Mouse (Mus musculus) regulatory T cell (primary cell): ENCODE measurements around the gene Nid1.

Experiments
- in situ Hi-C: fragments of 300-600 bp; cut with MboI, MseI; formaldehyde crosslinking; loops from one replicate; pipeline ENCODE4 v1.15.1; 2025; ENCODE audit warnings: high pct_unique_total_duplicates

The Nid1 gene

DNA sequence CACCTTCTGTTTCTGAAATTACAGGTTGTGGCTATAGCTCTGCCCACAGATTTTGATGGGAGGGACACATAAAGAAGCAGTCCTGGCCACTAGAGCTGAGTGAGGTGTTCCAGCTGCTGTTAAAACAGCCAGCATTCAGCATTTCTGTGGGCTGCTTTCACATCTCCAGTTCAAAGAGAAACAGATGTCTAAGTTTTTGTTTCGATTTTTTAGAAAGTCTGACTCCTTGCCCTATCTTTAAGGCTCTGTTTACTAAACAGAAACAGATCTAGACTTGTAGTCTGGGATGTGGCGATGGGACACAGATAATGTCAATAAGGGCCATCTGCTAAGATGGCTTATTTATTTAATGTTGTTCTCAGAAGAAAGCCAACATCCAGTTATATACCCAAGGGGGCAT, 54.8 kb downstream of the Nid1 start:
- in situ Hi-C loops = no loop called here

GRCm38 (mm10) chr13:13493517-13493916, 56.2 kb downstream of the Nid1 start:
- in situ Hi-C loops = no loop called here

- in situ Hi-C loops = no loop called here
Measured at GRCm38 (mm10) chr13:13498022-13498421, 60.7 kb downstream of the Nid1 start.

DNA sequence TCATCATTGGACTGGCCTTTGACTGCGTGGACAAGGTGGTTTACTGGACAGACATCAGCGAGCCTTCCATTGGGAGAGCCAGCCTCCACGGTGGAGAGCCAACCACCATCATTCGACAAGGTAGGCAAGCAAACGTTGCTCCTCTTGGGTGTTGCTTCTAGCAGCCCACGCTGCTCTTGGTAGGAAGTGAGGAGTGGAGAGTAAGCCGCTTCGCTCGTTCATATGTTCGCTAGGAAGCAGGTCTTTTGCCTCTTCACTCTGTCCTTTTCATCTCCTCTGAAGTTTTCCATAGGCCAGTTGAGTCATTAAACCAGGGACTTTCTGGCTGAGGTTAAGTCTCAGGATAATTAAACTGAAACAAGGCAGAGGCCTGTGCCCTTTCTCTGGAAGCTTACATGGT, 65.1 kb downstream of the Nid1 start:
- in situ Hi-C loops = loop anchor here (10.0 to 25.0 kb wide), 2 partner anchors 335 to 1538 kb away; no protein-coding TSS in a partner anchor

GRCm38 (mm10) chr13:13503695-13504386, 66.5 kb downstream of the Nid1 start:
- in situ Hi-C loops = loop anchor here (10.0 to 25.0 kb wide), 2 partner anchors 333 to 1539 kb away; no protein-coding TSS in a partner anchor

DNA sequence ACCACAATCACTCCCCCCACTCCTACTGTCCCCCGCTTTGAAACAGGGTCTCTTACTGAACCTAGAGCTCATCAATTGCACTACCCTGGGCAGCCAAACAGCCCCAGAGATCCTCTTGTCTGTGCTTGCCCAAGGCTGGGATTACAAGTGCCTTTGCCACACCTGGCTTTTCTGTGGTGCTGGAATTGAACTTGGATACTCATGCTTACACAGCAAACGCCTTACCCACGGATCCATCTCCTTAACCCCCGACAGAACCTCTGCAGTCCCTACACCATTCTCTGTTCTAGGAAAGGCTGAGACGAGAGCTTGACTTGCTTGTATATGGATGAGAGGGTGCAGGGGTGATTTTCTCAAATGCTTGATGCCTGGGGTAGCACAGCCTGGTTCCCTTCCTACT, 67.7 kb downstream of the Nid1 start:
- in situ Hi-C loops = loop anchor here (10.0 to 25.0 kb wide), 2 partner anchors 332 to 1540 kb away; no protein-coding TSS in a partner anchor

- in situ Hi-C loops = loop anchor here (10.0 to 25.0 kb wide), 2 partner anchors 331 to 1542 kb away; no protein-coding TSS in a partner anchor
Measured at GRCm38 (mm10) chr13:13506556-13506955, 69.2 kb downstream of the Nid1 start.

DNA sequence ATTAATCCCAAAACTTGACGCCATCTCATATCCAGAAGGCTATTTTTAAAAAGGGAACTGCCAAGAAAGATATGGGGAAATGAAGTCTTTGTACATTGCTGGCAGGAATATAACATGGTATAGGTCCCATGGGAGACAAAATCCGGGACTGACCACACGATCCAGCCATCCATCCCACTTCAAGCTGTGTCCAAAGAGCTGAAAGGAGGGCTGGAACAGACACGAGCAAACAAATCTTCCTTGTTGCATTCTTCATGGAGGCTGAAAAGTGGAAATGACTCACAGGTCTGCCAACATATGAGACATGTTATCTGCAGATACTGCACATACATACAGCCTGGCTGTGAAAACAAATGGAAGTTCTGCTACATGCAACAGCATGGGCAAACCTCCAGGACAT, 77.5 kb downstream of the Nid1 start:
- in situ Hi-C loops = loop anchor here (5.0 to 25.0 kb wide), 2 partner anchors 97 to 322 kb away; no protein-coding TSS in a partner anchor

- in situ Hi-C loops = loop anchor here (5.0 to 25.0 kb wide), 2 partner anchors 96 to 321 kb away; no protein-coding TSS in a partner anchor
Measured at GRCm38 (mm10) chr13:13516376-13517225, 79.2 kb downstream of the Nid1 start.

DNA sequence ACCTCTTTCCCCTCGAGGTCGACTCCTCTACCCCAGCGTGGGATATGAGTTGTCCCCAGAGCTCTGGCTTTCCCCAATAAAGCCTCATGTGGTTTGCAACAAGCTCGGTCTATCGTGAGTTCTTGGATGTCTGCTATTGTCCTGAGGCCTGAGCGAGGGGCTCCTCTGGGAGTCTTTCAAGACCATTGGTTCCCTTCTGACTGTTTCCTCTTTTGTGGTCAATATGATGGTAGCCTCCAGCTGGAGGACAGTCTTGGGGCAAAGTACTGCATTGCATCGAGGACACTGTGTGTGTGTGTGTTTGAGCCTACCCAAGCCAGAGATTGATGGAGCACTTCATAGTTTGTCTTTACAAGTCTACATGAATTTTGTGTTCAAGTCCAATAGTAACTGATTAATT, 80.8 kb downstream of the Nid1 start:
- in situ Hi-C loops = loop anchor here (5.0 to 25.0 kb wide), 2 partner anchors 94 to 319 kb away; no protein-coding TSS in a partner anchor

- in situ Hi-C loops = loop anchor here (25.0 kb wide), 1 partner anchor 317 kb away; no protein-coding TSS in a partner anchor
Measured at GRCm38 (mm10) chr13:13520436-13520835, 83.1 kb downstream of the Nid1 start.

- in situ Hi-C loops = loop anchor here (25.0 kb wide), 1 partner anchor 313 kb away; no protein-coding TSS in a partner anchor
Measured at GRCm38 (mm10) chr13:13523625-13524584, 86.6 kb downstream of the Nid1 start.

DNA sequence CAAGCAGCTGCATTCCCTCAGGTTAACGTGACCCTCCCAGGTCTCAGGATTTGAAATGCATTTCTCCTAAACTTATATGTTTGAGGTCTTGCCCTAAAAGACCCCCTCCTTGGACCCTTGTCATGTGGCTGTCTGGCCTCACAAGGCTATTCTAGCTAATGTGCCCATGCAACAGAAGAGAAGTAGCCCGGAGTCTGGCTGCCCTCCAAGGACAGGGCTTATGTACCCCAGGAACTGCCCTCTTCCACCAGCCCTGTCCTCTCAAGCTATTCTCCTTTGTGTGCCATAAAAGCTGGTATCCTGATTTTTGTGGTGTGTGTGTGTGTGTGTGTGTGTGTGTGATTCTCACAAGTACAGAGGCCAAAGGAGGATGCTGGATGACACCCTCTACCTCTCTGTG, 87.9 kb downstream of the Nid1 start:
- in situ Hi-C loops = no loop called here

GRCm38 (mm10) chr13:13525877-13526276, 88.5 kb downstream of the Nid1 start:
- in situ Hi-C loops = no loop called here

GRCm38 (mm10) chr13:13529115-13529542, 91.8 kb downstream of the Nid1 start:
- in situ Hi-C loops = no loop called here

DNA sequence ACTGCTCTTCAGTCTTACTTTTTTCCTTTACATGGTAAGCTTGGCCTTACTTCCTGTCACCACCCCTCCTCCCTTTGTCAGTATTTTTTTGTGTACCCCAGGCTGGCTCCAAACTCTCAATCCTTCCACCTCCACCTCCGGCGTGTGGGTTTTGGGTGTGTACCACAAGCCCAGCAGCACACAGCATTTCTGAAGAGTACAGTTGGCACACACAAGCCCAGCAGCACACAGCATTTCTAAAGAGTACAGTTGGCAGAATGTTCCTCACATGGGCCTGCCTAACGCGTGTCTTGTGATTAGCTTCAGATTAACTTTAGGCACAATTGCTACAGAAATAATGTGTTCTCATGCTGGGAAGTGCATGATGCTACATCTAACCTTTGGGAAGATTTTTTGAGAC, 93.6 kb downstream of the Nid1 start:
- in situ Hi-C loops = no loop called here

- in situ Hi-C loops = no loop called here
Measured at GRCm38 (mm10) chr13:13531923-13532322, 94.6 kb downstream of the Nid1 start.

DNA sequence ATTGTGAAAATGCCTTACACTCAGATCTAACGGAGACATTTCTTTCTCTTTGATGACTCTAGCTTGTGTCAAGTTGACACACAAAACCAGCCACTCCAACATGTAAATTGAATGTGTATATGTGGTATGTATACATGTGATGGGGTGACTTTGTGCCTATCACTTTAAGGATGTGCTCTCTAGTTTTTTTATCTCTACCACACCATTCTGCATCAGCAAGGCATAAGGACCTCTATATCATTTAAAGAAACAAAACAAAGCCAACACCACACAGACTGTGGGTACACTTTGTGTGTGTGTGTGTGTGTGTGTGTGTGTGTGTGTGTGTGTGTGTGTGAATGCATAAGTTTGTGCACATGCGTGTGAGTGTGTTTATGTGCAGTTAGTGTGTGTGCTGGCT, 99.2 kb downstream of the Nid1 start:
- in situ Hi-C loops = no loop called here

DNA sequence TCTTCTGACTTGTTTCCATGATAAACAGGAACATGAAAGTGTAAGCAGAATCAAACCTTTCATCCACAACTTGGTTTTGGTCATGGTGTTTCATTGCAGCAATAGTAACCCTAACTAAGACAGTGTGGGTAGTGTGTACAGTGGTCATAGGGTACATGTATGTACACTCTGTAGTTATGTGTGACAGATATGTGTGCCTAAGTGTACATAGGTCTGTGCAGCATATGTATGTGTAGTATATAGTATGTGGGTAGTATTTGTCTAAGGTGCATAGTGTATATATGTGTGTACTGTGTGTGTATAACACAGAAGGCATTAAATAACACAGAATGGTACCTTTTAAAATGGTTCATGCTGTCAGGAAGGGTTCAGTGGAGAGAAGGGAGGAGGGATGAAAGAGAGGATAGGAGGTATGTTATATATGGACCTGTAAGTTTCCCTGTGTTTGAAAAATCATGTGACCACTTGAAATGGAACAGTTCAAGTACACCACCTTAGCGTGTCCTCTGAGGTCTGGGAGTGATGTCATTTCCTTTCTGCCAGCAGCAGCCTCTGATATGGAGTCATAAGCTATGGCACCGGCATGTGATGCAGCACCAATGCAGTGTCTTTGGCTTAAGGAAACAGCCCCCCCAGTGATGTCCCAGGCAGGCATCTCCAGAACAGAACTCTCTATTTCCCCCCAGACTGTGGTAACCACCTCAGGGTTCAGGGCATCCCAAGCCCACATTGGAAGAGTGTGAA, 100.1 kb downstream of the Nid1 start:
- in situ Hi-C loops = no loop called here

DNA sequence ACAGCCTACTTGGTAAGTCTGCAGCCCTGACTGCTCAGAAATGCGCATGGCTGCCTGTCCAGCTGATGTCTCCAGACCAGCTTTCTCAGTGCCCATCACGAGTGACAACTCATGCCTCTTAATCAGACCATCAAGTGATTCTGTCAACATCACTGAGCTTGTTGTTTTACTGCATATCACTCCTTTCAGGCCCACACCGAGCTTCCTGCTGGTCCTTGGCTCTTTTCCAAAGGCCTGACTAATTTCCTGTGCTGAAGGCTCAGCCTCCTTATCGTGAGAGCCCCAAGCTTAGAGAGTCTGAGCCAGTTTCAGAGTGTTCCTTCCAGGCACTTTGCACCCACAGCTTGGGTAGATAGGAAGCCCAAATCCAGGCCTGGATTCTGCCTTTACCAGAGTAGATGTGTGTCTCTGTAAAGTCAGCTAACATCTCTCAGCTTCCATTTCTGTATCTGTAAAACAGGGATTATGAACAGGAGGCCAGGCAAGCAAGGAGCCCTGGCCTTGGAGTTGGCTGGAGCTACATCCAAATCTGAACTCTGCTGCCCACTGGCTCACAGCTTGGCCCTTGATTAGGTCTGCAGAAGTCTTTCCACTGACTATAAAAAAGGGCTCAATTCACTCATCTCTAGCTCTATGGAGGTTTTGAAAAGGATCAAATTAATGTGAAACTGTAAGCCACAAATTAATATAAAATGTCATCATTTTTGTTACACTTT, 101.4 kb downstream of the Nid1 start:
- in situ Hi-C loops = no loop called here
